Mouse (Mus musculus): ENCODE measurements around the gene Slc51b. TPM values are rescaled to one million over a fixed set of nuclear protein-coding genes. Genes with fewer than 3 reads are reported as not detected.

Gene Slc51b
- polyA plus RNA-seq, 1 experiment from 2014 or later, result not detected

DNA sequence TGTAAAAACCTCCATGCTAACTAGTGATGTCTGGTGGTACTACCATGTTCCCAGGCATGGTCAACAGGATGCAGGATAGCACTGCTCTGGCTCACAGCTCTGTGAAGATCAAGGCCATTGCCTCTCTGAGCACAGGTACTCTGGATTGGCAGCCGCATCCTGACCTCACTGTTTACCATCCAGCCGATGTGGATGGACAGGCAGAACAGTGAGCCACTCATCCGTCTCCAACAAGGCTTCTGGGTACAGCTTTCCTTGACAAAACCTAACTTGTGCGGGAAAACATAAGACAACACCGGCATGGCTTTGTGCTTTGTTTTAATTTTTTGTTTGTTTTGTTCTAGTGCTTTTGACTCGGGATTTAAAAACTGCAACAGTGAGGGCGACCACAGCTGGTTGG, 57.0 kb downstream of the Slc51b start:
- Histone ChIP-seq H3K27ac (no peak overlapping the region), H3K36me3 (peaks cover 8% of the 10 kb centered on the region), H3K9me3 (replicated peaks) (no peaks in the 10 kb centered on the region), H3K27me3 (no peaks in the 10 kb centered on the region), H3K4me2 (no peak overlapping the region), H3K4me1 (replicated peaks) (0 out of 2 replicates have a peak, but pooled peaks cover under 1% of the 10 kb centered on the region), H3K9ac (no peak overlapping the region), H3K4me3 (replicated peaks) (no peak overlapping the region)
- ATAC-seq (ENCODE audit: low read depth) (no peak), DNase-seq (no peak)
- 73% methylated on average over 7 of the region's 7 CpGs for WGBS (ENCODE audit: insufficient replicate concordance)

DNA sequence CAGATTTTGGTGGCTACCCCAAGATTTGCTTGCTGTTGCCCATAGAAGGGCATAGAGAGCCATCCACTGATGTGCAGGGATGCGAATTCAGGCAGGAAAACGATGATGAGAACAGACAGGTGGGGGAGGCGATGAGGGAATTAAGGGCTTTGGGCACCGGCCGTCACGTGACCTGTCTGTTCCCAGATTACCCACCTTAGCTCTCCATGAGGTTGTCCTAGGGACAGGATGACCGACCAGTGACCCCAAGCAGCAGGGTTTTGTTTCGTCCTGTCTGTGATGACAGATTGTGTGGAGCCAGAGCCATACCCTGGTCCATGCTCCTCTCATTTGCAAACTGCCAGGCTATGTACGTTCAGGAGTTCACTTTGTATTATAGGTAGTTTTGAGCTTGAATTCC, 59.1 kb downstream of the Slc51b start:
- Histone ChIP-seq H3K9me3 (replicated peaks) (no peaks in the 10 kb centered on the region), H3K36me3 (peaks cover 25% of the 10 kb centered on the region), H3K9ac (no peak overlapping the region), H3K27me3 (no peaks in the 10 kb centered on the region), H3K27ac (no peak overlapping the region), H3K4me3 (replicated peaks) (no peak overlapping the region), H3K4me2 (no peak overlapping the region), H3K4me1 (replicated peaks) (peaks cover 8% of the 10 kb centered on the region)
- no peak for DNase-seq
- no peak for ATAC-seq (ENCODE audit: low read depth)
- 77% methylated on average over 9 of the region's 9 CpGs for WGBS (ENCODE audit: insufficient replicate concordance)

Other genes with a start within 250 kb of the Slc51b start
- 8.2 and 9.2 TPM in 2 replicates for gene Parp16, start 227.6 kb downstream of the Slc51b start, polyA plus RNA-seq (2015; fragmentation: Nextera tagmentation; extraction: Ambion mirVana)
- gene Cilp, start 157.8 kb downstream of the Slc51b start, polyA plus RNA-seq (2015; fragmentation: Nextera tagmentation; extraction: Ambion mirVana), result 0.05 and 0.08 TPM in 2 replicates
- gene Clpx, start 128.7 kb downstream of the Slc51b start, polyA plus RNA-seq (2015; fragmentation: Nextera tagmentation; extraction: Ambion mirVana), result 31.5 and 39.5 TPM in 2 replicates
- 4.0 and 4.4 TPM in 2 replicates for gene Pdcd7, start 76.9 kb downstream of the Slc51b start, polyA plus RNA-seq (2015; fragmentation: Nextera tagmentation; extraction: Ambion mirVana)
- gene Ubap1l, start 61.9 kb downstream of the Slc51b start, polyA plus RNA-seq (2015; fragmentation: Nextera tagmentation; extraction: Ambion mirVana), result not detected in 2 replicates
- 0.03 and 0.16 TPM in 2 replicates for gene Kbtbd13, start 31.3 kb downstream of the Slc51b start, polyA plus RNA-seq (2015; fragmentation: Nextera tagmentation; extraction: Ambion mirVana)
- 0.12 and 0.22 TPM in 2 replicates for gene Rasl12, start 24.4 kb downstream of the Slc51b start, polyA plus RNA-seq (2015; fragmentation: Nextera tagmentation; extraction: Ambion mirVana)
- gene Mtfmt, start 12.8 kb upstream of the Slc51b start, polyA plus RNA-seq (2015; fragmentation: Nextera tagmentation; extraction: Ambion mirVana), result 8.4 and 10.6 TPM in 2 replicates
- gene Spg21, start 38.0 kb upstream of the Slc51b start, polyA plus RNA-seq (2015; fragmentation: Nextera tagmentation; extraction: Ambion mirVana), result 28.0 and 37.1 TPM in 2 replicates
- gene Ankdd1a, start 97.2 kb upstream of the Slc51b start, polyA plus RNA-seq (2015; fragmentation: Nextera tagmentation; extraction: Ambion mirVana), result not detected in 2 replicates
- 24.2 and 31.6 TPM in 2 replicates for gene Plekho2, start 157.1 kb upstream of the Slc51b start, polyA plus RNA-seq (2015; fragmentation: Nextera tagmentation; extraction: Ambion mirVana)
- gene Pif1, start 164.2 kb upstream of the Slc51b start, polyA plus RNA-seq (2015; fragmentation: Nextera tagmentation; extraction: Ambion mirVana), result 11.0 and 13.8 TPM in 2 replicates
- 12.6 and 15.4 TPM in 2 replicates for gene Rbpms2, start 206.7 kb upstream of the Slc51b start, polyA plus RNA-seq (2015; fragmentation: Nextera tagmentation; extraction: Ambion mirVana)
- gene Oaz2, start 245.0 kb upstream of the Slc51b start, polyA plus RNA-seq (2015; fragmentation: Nextera tagmentation; extraction: Ambion mirVana), result 49.6 and 54.3 TPM in 2 replicates

Measured in liver, embryonic 13.5 days (tissue).